Mouse (Mus musculus): ENCODE results near the gene Dus2. TPM values are rescaled to one million over a fixed set of nuclear protein-coding genes. Genes with fewer than 3 reads are reported as not detected.

Gene Dus2
- polyA plus RNA-seq, 1 experiment: 19.3 TPM

GRCm38 (mm10) chr8:106075863-106076174, 84.7 kb downstream of the Dus2 start:
- no peak for DNase-seq (ENCODE audit: low spot score)

GRCm38 (mm10) chr8:106076612-106077011, 85.5 kb downstream of the Dus2 start:
- no peak for DNase-seq (ENCODE audit: low spot score)

- no peak for DNase-seq (ENCODE audit: low spot score)
Observed at GRCm38 (mm10) chr8:106077452-106078067, 86.4 kb downstream of the Dus2 start.

- no peak for DNase-seq (ENCODE audit: low spot score)
Observed at GRCm38 (mm10) chr8:106102321-106102720, 111.2 kb downstream of the Dus2 start.

Other genes with a start within 250 kb of the Dus2 start
- gene Gfod2, start 232.7 kb upstream of the Dus2 start, polyA plus RNA-seq (2012; rRNA removed): 5.2 and 5.9 TPM in 2 replicates
- 17.7 and 18.2 TPM in 2 replicates for gene Ranbp10, start 164.0 kb upstream of the Dus2 start, polyA plus RNA-seq (2012; rRNA removed)
- not detected in 2 replicates for gene Tsnaxip1, start 163.6 kb upstream of the Dus2 start, polyA plus RNA-seq (2012; rRNA removed)
- gene Cenpt, start 138.1 kb upstream of the Dus2 start, polyA plus RNA-seq (2012; rRNA removed): 14.5 and 21.2 TPM in 2 replicates
- gene Thap11, start 136.2 kb upstream of the Dus2 start, polyA plus RNA-seq (2012; rRNA removed): 42.2 and 44.4 TPM in 2 replicates
- 79.8 and 95.3 TPM in 2 replicates for gene Nutf2, start 130.8 kb upstream of the Dus2 start, polyA plus RNA-seq (2012; rRNA removed)
- 38.1 and 44.6 TPM in 2 replicates for gene Edc4, start 110.5 kb upstream of the Dus2 start, polyA plus RNA-seq (2012; rRNA removed)
- gene Nrn1l, start 97.8 kb upstream of the Dus2 start, polyA plus RNA-seq (2012; rRNA removed): 1.9 and 2.0 TPM in 2 replicates
- gene Pskh1, start 90.9 kb upstream of the Dus2 start, polyA plus RNA-seq (2012; rRNA removed): 30.0 and 32.6 TPM in 2 replicates
- gene Ctrl, start 57.5 kb upstream of the Dus2 start, polyA plus RNA-seq (2012; rRNA removed): 1.4 and 1.8 TPM in 2 replicates
- gene Psmb10, start 52.9 kb upstream of the Dus2 start, polyA plus RNA-seq (2012; rRNA removed): 82.8 and 98.7 TPM in 2 replicates
- 3.7 and 5.2 TPM in 2 replicates for gene Lcat, start 48.0 kb upstream of the Dus2 start, polyA plus RNA-seq (2012; rRNA removed)
- 64.3 and 69.6 TPM in 2 replicates for gene Slc12a4, start 25.2 kb upstream of the Dus2 start, polyA plus RNA-seq (2012; rRNA removed)
- gene Dpep3, start 11.9 kb upstream of the Dus2 start, polyA plus RNA-seq (2012; rRNA removed): 0.12 and 0.17 TPM in 2 replicates
- gene Dpep2nb, start 14.6 kb downstream of the Dus2 start, polyA plus RNA-seq (2012; rRNA removed): 0.06 and 0.07 TPM in 2 replicates
- 10.5 and 11.8 TPM in 2 replicates for gene Ddx28, start 20.5 kb downstream of the Dus2 start, polyA plus RNA-seq (2012; rRNA removed)
- 15.4 and 19.9 TPM in 2 replicates for gene Nfatc3, start 67.5 kb downstream of the Dus2 start, polyA plus RNA-seq (2012; rRNA removed)
- gene Esrp2, start 145.6 kb downstream of the Dus2 start, polyA plus RNA-seq (2012; rRNA removed): 57.5 and 70.1 TPM in 2 replicates
- gene Pla2g15, start 159.1 kb downstream of the Dus2 start, polyA plus RNA-seq (2012; rRNA removed): 13.5 and 18.5 TPM in 2 replicates
- 36.0 and 45.0 TPM in 2 replicates for gene Slc7a6, start 177.5 kb downstream of the Dus2 start, polyA plus RNA-seq (2012; rRNA removed)
- 25.8 and 26.3 TPM in 2 replicates for gene Slc7a6os, start 219.6 kb downstream of the Dus2 start, polyA plus RNA-seq (2012; rRNA removed)
- 16.6 and 19.1 TPM in 2 replicates for gene Prmt7, start 219.6 kb downstream of the Dus2 start, polyA plus RNA-seq (2012; rRNA removed)

Measured in urinary bladder, adult 2 months (tissue).